Mouse (Mus musculus): ENCODE measurements around the gene Cbl. TPM values are rescaled to one million over a fixed set of nuclear protein-coding genes. Genes with fewer than 3 reads are reported as not detected.

Gene Cbl
- total and polyA plus RNA-seq, 2 experiments = 2.4 to 2.8 TPM

DNA sequence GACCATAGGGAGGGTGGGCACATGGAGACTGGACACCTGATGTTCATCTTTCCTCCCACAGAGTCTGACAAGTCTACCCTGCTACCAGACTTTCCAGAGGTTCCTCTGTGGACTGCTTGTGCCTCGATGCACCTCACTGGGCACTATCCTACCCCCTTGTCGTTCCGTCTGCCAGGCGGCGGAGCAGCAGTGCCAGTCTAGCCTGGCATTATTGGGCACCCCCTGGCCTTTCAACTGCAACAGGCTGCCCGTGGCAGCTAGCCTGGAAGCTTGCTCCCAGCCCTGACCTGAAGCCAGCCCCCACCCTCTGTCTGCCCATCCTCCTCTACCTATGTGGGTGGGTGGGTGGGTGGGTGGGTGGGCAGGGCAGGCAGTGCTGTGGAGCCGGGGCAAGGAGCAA lies 127.7 kb downstream of the Cbl start:
- no peak for TF ChIP-seq POLR2A (IDR thresholded peaks at IDR 0.05; ENCODE audit: extremely low read depth, insufficient read depth, low read length)
- no peak for TF ChIP-seq CTCF (IDR thresholded peaks at IDR 0.05; ENCODE audit: low read depth, low read length)
- H3K9ac ChIP-seq (ENCODE audit: low read depth, low read length) = no peak overlapping the region
- no peaks in the 10 kb centered on the region for H3K27me3 ChIP-seq (ENCODE audit: control insufficient read depth, insufficient read depth, low read length)
- no peaks in the 10 kb centered on the region for H3K4me1 ChIP-seq (ENCODE audit: control insufficient read depth, insufficient read depth, low read length)
- H3K79me2 ChIP-seq (ENCODE audit: control insufficient read depth, insufficient read depth, low read length) = peaks cover 5% of the 10 kb centered on the region; the same call in 1 of the 2 replicates
- DNase-seq (ENCODE audit: extremely low read depth, low read depth, low spot score) = no peak
- WGBS = 86% methylated on average over 7 of the region's 7 CpGs
- no peak overlapping the region for H3K27ac ChIP-seq (replicated peaks; ENCODE audit: insufficient read depth, low read depth, low read length)
- no peaks in the 10 kb centered on the region for H3K36me3 ChIP-seq (ENCODE audit: control insufficient read depth, insufficient read depth, low read length)
- no peak overlapping the region for H3K4me3 ChIP-seq (ENCODE audit: insufficient read depth, low read depth, low read length)

- no peaks in the 10 kb centered on the region for H3K36me3 ChIP-seq (ENCODE audit: control insufficient read depth, insufficient read depth, low read length)
- H3K27ac ChIP-seq (replicated peaks; ENCODE audit: insufficient read depth, low read depth, low read length) = no peak overlapping the region
- 90% methylated on average over 10 of the region's 10 CpGs for WGBS
- DNase-seq (ENCODE audit: extremely low read depth, low read depth, low spot score) = no peak
- H3K79me2 ChIP-seq (ENCODE audit: control insufficient read depth, insufficient read depth, low read length) = peaks cover 5% of the 10 kb centered on the region; the same call in 1 of the 2 replicates
- H3K9ac ChIP-seq (ENCODE audit: low read depth, low read length) = no peak overlapping the region
- H3K4me3 ChIP-seq (ENCODE audit: insufficient read depth, low read depth, low read length) = no peak overlapping the region
- no peaks in the 10 kb centered on the region for H3K4me1 ChIP-seq (ENCODE audit: control insufficient read depth, insufficient read depth, low read length)
- H3K27me3 ChIP-seq (ENCODE audit: control insufficient read depth, insufficient read depth, low read length) = no peaks in the 10 kb centered on the region
- TF ChIP-seq POLR2A (IDR thresholded peaks at IDR 0.05; ENCODE audit: extremely low read depth, insufficient read depth, low read length) = no peak
- TF ChIP-seq CTCF (IDR thresholded peaks at IDR 0.05; ENCODE audit: low read depth, low read length) = no peak
Observed at GRCm38 (mm10) chr9:44105781-44106180, 128.1 kb downstream of the Cbl start.

DNA sequence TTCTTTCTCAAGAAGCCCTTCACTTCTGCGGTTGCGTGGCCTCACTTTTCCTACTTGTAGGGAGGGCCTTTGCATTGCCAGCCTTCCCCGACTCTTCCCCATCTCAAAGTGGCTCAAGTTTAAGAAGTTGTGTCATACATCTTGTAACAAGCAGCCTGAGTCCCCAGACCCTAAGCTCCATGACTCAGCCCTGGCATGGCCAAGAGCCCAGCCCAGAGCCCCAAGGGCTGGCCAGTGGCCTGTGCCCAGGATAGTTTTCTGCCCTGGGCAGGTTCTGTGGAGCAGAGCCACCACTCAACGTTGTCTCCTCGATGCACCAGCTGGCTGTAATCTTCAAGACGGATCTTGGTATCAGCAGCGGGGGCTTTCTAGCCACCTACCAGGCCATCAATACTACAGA lies 129.0 kb downstream of the Cbl start:
- Histone ChIP-seq H3K36me3 (ENCODE audit: control insufficient read depth, insufficient read depth, low read length) (no peaks in the 10 kb centered on the region), H3K27ac (replicated peaks; ENCODE audit: insufficient read depth, low read depth, low read length) (no peak overlapping the region)
- WGBS = 96% methylated on average over 7 of the region's 7 CpGs

DNA sequence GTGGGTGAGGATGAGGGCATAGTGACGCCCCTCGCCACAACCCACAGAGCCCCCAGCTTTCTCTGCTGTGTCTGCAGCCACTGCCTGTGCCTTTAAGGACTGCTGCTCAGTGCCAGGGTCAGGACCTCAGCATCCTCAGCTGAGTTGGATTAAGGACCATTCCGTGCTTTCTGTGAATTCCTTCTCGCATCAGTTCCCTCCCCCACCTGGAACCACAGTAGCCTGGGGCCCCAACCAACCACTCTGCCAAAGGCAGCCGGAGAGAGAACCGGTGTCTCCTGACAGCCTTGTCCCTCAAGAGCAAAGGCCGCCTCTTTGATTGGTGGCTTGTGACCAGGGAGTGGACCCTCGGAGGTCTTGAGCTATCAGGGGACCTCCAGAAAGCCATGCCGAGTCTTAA lies 132.4 kb downstream of the Cbl start, which contains the start of gene Mfrp:
TSS of gene Mfrp (plus strand) at position 240 of the 400 bp plus-strand sequence.
- no peak for DNase-seq (ENCODE audit: extremely low read depth, low read depth, low spot score)
- Histone ChIP-seq H3K27me3 (ENCODE audit: control insufficient read depth, insufficient read depth, low read length) (no peaks in the 10 kb centered on the region), H3K36me3 (ENCODE audit: control insufficient read depth, insufficient read depth, low read length) (no peaks in the 10 kb centered on the region), H3K4me1 (ENCODE audit: control insufficient read depth, insufficient read depth, low read length) (no peaks in the 10 kb centered on the region), H3K4me3 (ENCODE audit: insufficient read depth, low read depth, low read length) (no peak within 1 kb of the TSS), H3K79me2 (ENCODE audit: control insufficient read depth, insufficient read depth, low read length) (no peaks in the 10 kb centered on the region), H3K9ac (ENCODE audit: low read depth, low read length) (no peak within 1 kb of the TSS), H3K27ac (replicated peaks; ENCODE audit: insufficient read depth, low read depth, low read length) (no peak within 1 kb of the TSS)
- TF ChIP-seq POLR2A (IDR thresholded peaks at IDR 0.05; ENCODE audit: extremely low read depth, insufficient read depth, low read length) (no peak), CTCF (IDR thresholded peaks at IDR 0.05; ENCODE audit: low read depth, low read length) (no peak)
- 93% methylated on average over 9 of the region's 9 CpGs for WGBS

More for the DNA sequence above, 129.0 kb downstream of the Cbl start:
- no peaks in the 10 kb centered on the region for H3K4me1 ChIP-seq (ENCODE audit: control insufficient read depth, insufficient read depth, low read length)
- DNase-seq (ENCODE audit: extremely low read depth, low read depth, low spot score) = no peak
- peaks cover 5% of the 10 kb centered on the region; the same call in 1 of the 2 replicates for H3K79me2 ChIP-seq (ENCODE audit: control insufficient read depth, insufficient read depth, low read length)
- H3K9ac ChIP-seq (ENCODE audit: low read depth, low read length) = no peak overlapping the region
- H3K27me3 ChIP-seq (ENCODE audit: control insufficient read depth, insufficient read depth, low read length) = no peaks in the 10 kb centered on the region
- TF ChIP-seq CTCF (IDR thresholded peaks at IDR 0.05; ENCODE audit: low read depth, low read length) (no peak), POLR2A (IDR thresholded peaks at IDR 0.05; ENCODE audit: extremely low read depth, insufficient read depth, low read length) (no peak)
- no peak overlapping the region for H3K4me3 ChIP-seq (ENCODE audit: insufficient read depth, low read depth, low read length)

DNA sequence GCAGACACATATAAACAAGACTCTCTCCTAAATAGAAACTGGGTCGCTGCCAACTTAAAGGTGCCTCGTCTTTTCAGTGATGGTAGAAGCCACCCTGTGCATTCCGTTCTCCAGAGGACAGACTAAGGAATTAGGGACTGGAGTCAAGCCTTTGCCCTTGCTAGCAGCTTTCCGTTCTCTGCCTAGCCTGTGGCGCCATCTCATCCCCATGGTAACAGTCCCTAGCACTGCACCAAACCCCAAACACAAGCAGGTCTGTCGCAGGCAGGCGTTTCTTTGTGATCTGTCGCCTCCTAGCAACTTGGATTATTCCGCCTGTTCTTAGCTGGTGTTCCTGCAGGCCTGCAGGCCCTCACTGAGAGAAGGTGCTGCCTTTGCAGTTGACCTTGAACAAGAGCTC lies 137.3 kb downstream of the Cbl start:
- Histone ChIP-seq H3K4me3 (ENCODE audit: insufficient read depth, low read depth, low read length) (no peak overlapping the region), H3K4me1 (ENCODE audit: control insufficient read depth, insufficient read depth, low read length) (no peaks in the 10 kb centered on the region), H3K27me3 (ENCODE audit: control insufficient read depth, insufficient read depth, low read length) (no peaks in the 10 kb centered on the region), H3K9ac (ENCODE audit: low read depth, low read length) (no peak overlapping the region), H3K36me3 (ENCODE audit: control insufficient read depth, insufficient read depth, low read length) (peaks cover 20% of the 10 kb centered on the region), H3K27ac (replicated peaks; ENCODE audit: insufficient read depth, low read depth, low read length) (no peak overlapping the region), H3K79me2 (ENCODE audit: control insufficient read depth, insufficient read depth, low read length) (no peaks in the 10 kb centered on the region)
- DNase-seq (ENCODE audit: extremely low read depth, low read depth, low spot score) = no peak
- 65% methylated on average over 9 of the region's 9 CpGs for WGBS
- TF ChIP-seq POLR2A (IDR thresholded peaks at IDR 0.05; ENCODE audit: extremely low read depth, insufficient read depth, low read length) = no peak
- no peak for TF ChIP-seq CTCF (IDR thresholded peaks at IDR 0.05; ENCODE audit: low read depth, low read length)

- no peak overlapping the region for H3K4me3 ChIP-seq (ENCODE audit: insufficient read depth, low read depth, low read length)
- no peaks in the 10 kb centered on the region for H3K27me3 ChIP-seq (ENCODE audit: control insufficient read depth, insufficient read depth, low read length)
- no peaks in the 10 kb centered on the region for H3K79me2 ChIP-seq (ENCODE audit: control insufficient read depth, insufficient read depth, low read length)
- H3K36me3 ChIP-seq (ENCODE audit: control insufficient read depth, insufficient read depth, low read length) = peaks cover 26% of the 10 kb centered on the region
- whole genome bisulfite sequencing = 93% methylated on average over 9 of the region's 9 CpGs
- TF ChIP-seq CTCF (IDR thresholded peaks at IDR 0.05; ENCODE audit: low read depth, low read length) (no peak), POLR2A (IDR thresholded peaks at IDR 0.05; ENCODE audit: extremely low read depth, insufficient read depth, low read length) (no peak)
- H3K9ac ChIP-seq (ENCODE audit: low read depth, low read length) = no peak overlapping the region
- H3K27ac ChIP-seq (replicated peaks; ENCODE audit: insufficient read depth, low read depth, low read length) = no peak overlapping the region
- no peak for DNase-seq (ENCODE audit: extremely low read depth, low read depth, low spot score)
- H3K4me1 ChIP-seq (ENCODE audit: control insufficient read depth, insufficient read depth, low read length) = no peaks in the 10 kb centered on the region
Observed at GRCm38 (mm10) chr9:44095781-44096180, 138.1 kb downstream of the Cbl start.

Data from liver, adult 2 months (tissue).